9 mouse cellular contexts compared by ENCODE assay signal in the genomic region with DNA sequence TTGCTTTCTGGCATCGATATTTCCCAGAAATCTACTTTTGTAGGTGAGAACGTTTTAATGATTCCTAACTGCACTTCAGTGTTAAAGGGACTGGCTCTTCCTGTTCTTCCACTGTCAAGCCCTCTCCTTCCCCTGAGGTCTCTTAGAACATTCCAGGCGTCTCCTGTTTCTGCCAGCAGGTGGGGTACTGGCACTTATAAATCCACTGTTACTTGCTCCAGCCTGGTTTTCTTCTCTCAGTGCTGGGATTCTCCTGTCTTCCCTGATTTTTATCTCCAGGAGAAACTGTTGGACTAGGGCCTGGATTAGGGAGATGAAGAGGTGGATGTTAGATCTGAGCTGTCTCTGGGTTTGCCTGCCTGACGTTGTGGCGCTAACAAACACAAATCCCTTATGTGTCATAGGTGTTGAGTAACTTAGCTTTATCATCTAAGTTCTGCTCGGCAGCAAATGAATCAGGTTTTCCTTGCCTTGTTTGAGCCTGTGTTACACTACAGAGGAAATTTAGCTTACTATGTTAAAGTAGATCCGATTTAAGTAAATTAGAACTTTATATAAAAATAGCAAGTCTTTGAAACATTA. TPM values are rescaled to one million over a fixed set of nuclear protein-coding genes. Genes with fewer than 3 reads are reported as not detected.
DNase-seq lines count a peak whose midpoint lies in the region; ATAC-seq and TF ChIP-seq lines count a peak whose summit lies in the region.
"Had no signal": no experiment of that assay in that cellular context is flagged by ENCODE, and none has a peak within 500 bp of the region (broad histone marks: within the 10 kb centered on the region; RNA-seq: fewer than 3 reads in every experiment).

No protein-coding gene starts in this region.

- no peak overlapping the region for H3K9ac ChIP-seq in kidney, embryonic 16.5 days (replicated peaks; ENCODE audit: low read length)

- 39% methylated on average over 7 of the region's 7 CpGs for WGBS in kidney, embryonic 16.5 days
- 45% methylated on average over 7 of the region's 7 CpGs for WGBS in kidney, adult 2 months

- no peak overlapping the region for H3K4me2 ChIP-seq in kidney, embryonic 16.5 days (replicated peaks; ENCODE audit: low read depth, low read length)

- no peak overlapping the region for H3K4me3 ChIP-seq in kidney, embryonic 16.5 days (ENCODE audit: low read length)
- H3K4me3 ChIP-seq in kidney, adult 2 months (ENCODE audit: insufficient read depth, low read depth, low read length) = no peak overlapping the region

- TF ChIP-seq POLR2A in kidney, adult 2 months (IDR thresholded peaks at IDR 0.05; ENCODE audit: low read depth, low read length) = no peak

- peaks cover under 1% of the 10 kb centered on the region; the same call in 1 of the 2 replicates for H3K4me1 ChIP-seq in kidney, embryonic 16.5 days (ENCODE audit: insufficient read depth, low read length)
- peaks cover 3% of the 10 kb centered on the region; the same call in 1 of the 2 replicates for H3K4me1 ChIP-seq in kidney, adult 2 months (ENCODE audit: control insufficient read depth, insufficient read depth, low read length)

- no peaks in the 10 kb centered on the region for H3K36me3 ChIP-seq in kidney, embryonic 16.5 days (ENCODE audit: insufficient read depth, low read length)
- no peaks in the 10 kb centered on the region for H3K36me3 ChIP-seq in kidney, adult 2 months (ENCODE audit: control insufficient read depth, insufficient read depth, low read length)

- H3K27ac ChIP-seq in kidney, embryonic 16.5 days (ENCODE audit: low read length) = no peak overlapping the region
- H3K27ac ChIP-seq in kidney, adult 2 months (ENCODE audit: insufficient read depth, low read depth, low read length) = no peak overlapping the region

- ATAC-seq in kidney, embryonic 16.5 days (ENCODE audit: low FRiP score, low TSS enrichment) = no peak

- peak; percentile 81 for DNase-seq in kidney, adult 11 months
- DNase-seq in embryo, embryonic 11.5 days (ENCODE audit: low read depth, low spot score) = peak; percentile 32
- peak; percentile 73 for DNase-seq in gonadal fat pad, adult 2 months (ENCODE audit: low read depth)
- peak; percentile 89 for DNase-seq in kidney, adult 2 months
- peak; percentile 62 to 74 for DNase-seq in left cerebral cortex, postnatal 36 days (ENCODE audit: low spot score in 2 of 2)
- DNase-seq in neural tube, embryonic 10.5 days (ENCODE audit: extremely low spot score, low spot score) = peak; percentile 49
- DNase-seq in thymus, postnatal 14 days = peak; percentile 27

- no peaks in the 10 kb centered on the region for H3K27me3 ChIP-seq in kidney, embryonic 16.5 days (ENCODE audit: insufficient read depth, low read length)
- no peaks in the 10 kb centered on the region for H3K27me3 ChIP-seq in kidney, adult 2 months (replicated peaks; ENCODE audit: control insufficient read depth, insufficient read depth, low read length)
- H3K27me3 ChIP-seq: CH12.LX had no signal

- no peaks in the 10 kb centered on the region for H3K9me3 ChIP-seq in kidney, embryonic 16.5 days (ENCODE audit: low read length)

- intact Hi-C loops in left cerebral cortex, postnatal 36 days (cut with DNase I) = loop anchor here (5.0 kb wide), 2 partner anchors 55 to 765 kb away; no protein-coding TSS in a partner anchor

- peak; percentile 73 for TF ChIP-seq CTCF in kidney, adult 2 months (conservative IDR thresholded peaks at IDR 0.05; ENCODE audit: insufficient read depth, insufficient read length, low read depth, low read length)

RNA-seq across cellular contexts. Expression of a gene that starts 44.0 kb away (rescaled TPM):
- polyA plus RNA-seq in kidney, embryonic 16.5 days (2015; fragmentation: Nextera tagmentation; extraction: Ambion mirVana) = 6.0 and 9.0 TPM in 2 replicates
- 2.7 and 4.8 TPM in 2 replicates for polyA plus RNA-seq in gonadal fat pad, adult 2 months (2012; rRNA removed)
- 4.2 and 5.8 TPM in 2 replicates for polyA plus RNA-seq in kidney, adult 2 months (2012; rRNA removed)
- 10 to 100 TPM in 1 of 2 experiments, 1 to 10 TPM in 1; 6.9 to 13.7 TPM for total RNA-seq in left cerebral cortex, postnatal 36 days (2021)
- total RNA-seq: CH12.LX had no signal

Comparison
In these comparisons a context has a peak if more than half of its experiments do, and no peak if none do; other contexts are left out.
1. DNase-seq: peak in every context shown above with its lines; median percentile 89 in kidney, adult 2 months; 81 in kidney, adult 11 months; 73 in gonadal fat pad, adult 2 months; 68 in left cerebral cortex, postnatal 36 days; 49 in neural tube, embryonic 10.5 days; 32 in embryo, embryonic 11.5 days; 27 in thymus, postnatal 14 days.